Mouse (Mus musculus): ENCODE data around the gene Gm3373.
"Not testable (repeated sequence)": the region's sequence is repeated elsewhere in the genome, so short reads cannot be mapped to it uniquely, and the experiment has no call there.

The Gm3373 gene

GRCm38 (mm10) chr14:5741477-5741876, at the start of gene Gm3373:
Gm3373 (minus strand) TSS chr14:5741577.
- in situ Hi-C loops (cut with MseI, MboI), result not testable (repeated sequence)

DNA sequence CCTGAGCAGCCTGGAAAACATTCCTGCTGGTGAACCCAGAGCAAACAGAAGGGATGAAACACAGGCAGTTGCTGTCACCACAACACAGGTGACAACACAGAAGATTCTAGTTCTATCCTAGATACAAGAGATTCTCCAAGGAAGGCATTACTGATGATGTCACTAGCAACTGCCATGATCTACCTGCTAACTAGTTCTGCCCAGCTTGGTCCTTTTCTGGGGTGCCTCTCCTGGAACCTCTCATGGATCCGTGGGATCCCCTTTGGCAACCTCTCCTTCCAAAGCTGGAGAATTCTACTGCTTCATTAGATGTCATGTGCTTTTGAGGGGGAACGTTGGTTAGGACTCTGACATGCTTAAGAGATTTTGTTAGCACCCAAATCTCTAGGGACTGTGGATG, 54.0 kb downstream of the Gm3373 start, which contains the start of gene Gm9603:
Gene Gm9603 (minus strand): TSS at position 101 of the 400 bp plus-strand sequence.
- in situ Hi-C loops (cut with MseI, MboI), result not testable (repeated sequence)

All from mouse trophoblast stem cell (cell line).